Mouse (Mus musculus): ENCODE measurements around the gene Ctsr.

GRCm38 (mm10) chr13:61164622-61165021, 566 bp upstream of the Ctsr start:
- TF ChIP-seq CTCF (IDR thresholded peaks at IDR 0.05; ENCODE audit: low read depth) (no peak), EP300 (IDR thresholded peaks at IDR 0.05; ENCODE audit: low read depth) (no peak)

All from liver, postnatal 0 days (tissue).